Mouse (Mus musculus) frontal cortex, postnatal 10 days (tissue): Measurements from ENCODE around the gene Farp2.
A peak's percentile ranks its signal among the peaks of the same experiment; 100 is the strongest.
"Not testable (repeated sequence)": the region's sequence is repeated elsewhere in the genome, so short reads cannot be mapped to it uniquely, and the experiment has no call there.

Source experiments
- DNase-seq, 2 experiments: peaks; one replicate each; pipeline ENCODE4 v3.0.0; 2022; ENCODE audit warnings: low spot score in 2 of 2, mixed read lengths in 1 of 2

Farp2 gene

GRCm38 (mm10) chr1:93635091-93635579, 123.3 kb downstream of the Farp2 start:
- peak; percentile 56 to 67 for DNase-seq

- DNase-seq, result peak; percentile 99 to 100
Measured at GRCm38 (mm10) chr1:93635580-93636192, 123.8 kb downstream of the Farp2 start.

- no peak for DNase-seq
Measured at GRCm38 (mm10) chr1:93636211-93636897, 124.5 kb downstream of the Farp2 start.

GRCm38 (mm10) chr1:93641978-93642377, 130.1 kb downstream of the Farp2 start:
- DNase-seq, result no peak

- DNase-seq, result no peak
Measured at GRCm38 (mm10) chr1:93642692-93643091, 130.8 kb downstream of the Farp2 start.

GRCm38 (mm10) chr1:93649604-93650172, 137.8 kb downstream of the Farp2 start:
- no peak for DNase-seq

- no peak for DNase-seq
Measured at GRCm38 (mm10) chr1:93654275-93654674, 142.4 kb downstream of the Farp2 start.

- no peak for DNase-seq
Measured at GRCm38 (mm10) chr1:93654798-93655197, 142.9 kb downstream of the Farp2 start.

GRCm38 (mm10) chr1:93656325-93657024, 144.6 kb downstream of the Farp2 start:
- no peak for DNase-seq

GRCm38 (mm10) chr1:93657025-93657360, 145.1 kb downstream of the Farp2 start:
- no peak for DNase-seq

- not testable (repeated sequence) for DNase-seq
Measured at GRCm38 (mm10) chr1:93658559-93658958, 146.7 kb downstream of the Farp2 start, which contains the start of gene Stk25. Gene Stk25, minus strand, starts transcription at chr1:93658659.

GRCm38 (mm10) chr1:93667760-93668400, 156.0 kb downstream of the Farp2 start:
- no peak for DNase-seq

GRCm38 (mm10) chr1:93668791-93669548, 157.1 kb downstream of the Farp2 start:
- peak; percentile 66 to 69 for DNase-seq

- DNase-seq, result no peak
Measured at GRCm38 (mm10) chr1:93669941-93670340, 158.1 kb downstream of the Farp2 start.
